Mouse (Mus musculus): Measurements from ENCODE around the gene Wdr18.

Wdr18 gene

GRCm38 (mm10) chr10:79976071-79976721 is 16.2 kb downstream of the Wdr18 start:
- no peak for DNase-seq (ENCODE audit: extremely low spot score, low read depth, low spot score)

- no peak for DNase-seq (ENCODE audit: extremely low spot score, low read depth, low spot score)
Observed at GRCm38 (mm10) chr10:79976722-79977107, 16.8 kb downstream of the Wdr18 start.

GRCm38 (mm10) chr10:79977324-79977723 is 17.4 kb downstream of the Wdr18 start:
- DNase-seq (ENCODE audit: extremely low spot score, low read depth, low spot score), result no peak

- no peak for DNase-seq (ENCODE audit: extremely low spot score, low read depth, low spot score)
Observed at GRCm38 (mm10) chr10:79978061-79978460, 18.1 kb downstream of the Wdr18 start.

- DNase-seq (ENCODE audit: extremely low spot score, low read depth, low spot score), result no peak
Observed at GRCm38 (mm10) chr10:79979401-79980155, 19.6 kb downstream of the Wdr18 start.

- DNase-seq (ENCODE audit: extremely low spot score, low read depth, low spot score), result no peak
Observed at GRCm38 (mm10) chr10:79983205-79983604, 23.3 kb downstream of the Wdr18 start.

- DNase-seq (ENCODE audit: extremely low spot score, low read depth, low spot score), result no peak
Observed at GRCm38 (mm10) chr10:79983670-79984069, 23.7 kb downstream of the Wdr18 start.

GRCm38 (mm10) chr10:79984195-79984816 is 24.4 kb downstream of the Wdr18 start, which contains the start of gene Tmem259:
Gene Tmem259 (minus strand): TSS chr10:79984330.
- DNase-seq (ENCODE audit: extremely low spot score, low read depth, low spot score), result peak; percentile 87

GRCm38 (mm10) chr10:79984871-79985270 is 24.9 kb downstream of the Wdr18 start:
- DNase-seq (ENCODE audit: extremely low spot score, low read depth, low spot score), result peak; percentile 96

- no peak for DNase-seq (ENCODE audit: extremely low spot score, low read depth, low spot score)
Observed at GRCm38 (mm10) chr10:79985334-79986231, 25.6 kb downstream of the Wdr18 start.

- no peak for DNase-seq (ENCODE audit: extremely low spot score, low read depth, low spot score)
Observed at GRCm38 (mm10) chr10:79986232-79986878, 26.4 kb downstream of the Wdr18 start.

GRCm38 (mm10) chr10:79986963-79987362 is 27.0 kb downstream of the Wdr18 start:
- DNase-seq (ENCODE audit: extremely low spot score, low read depth, low spot score), result peak; percentile 72

- no peak for DNase-seq (ENCODE audit: extremely low spot score, low read depth, low spot score)
Observed at GRCm38 (mm10) chr10:79987771-79988505, 28.0 kb downstream of the Wdr18 start.

GRCm38 (mm10) chr10:79988506-79989271 is 28.7 kb downstream of the Wdr18 start, which contains the start of gene Cnn2:
Gene Cnn2 (plus strand): TSS chr10:79988584.
- no peak for DNase-seq (ENCODE audit: extremely low spot score, low read depth, low spot score)

GRCm38 (mm10) chr10:79989272-79989786 is 29.4 kb downstream of the Wdr18 start:
- no peak for DNase-seq (ENCODE audit: extremely low spot score, low read depth, low spot score)

- DNase-seq (ENCODE audit: extremely low spot score, low read depth, low spot score), result no peak
Observed at GRCm38 (mm10) chr10:79989870-79990269, 29.9 kb downstream of the Wdr18 start.

GRCm38 (mm10) chr10:79991099-79991498 is 31.1 kb downstream of the Wdr18 start:
- DNase-seq (ENCODE audit: extremely low spot score, low read depth, low spot score), result no peak

- no peak for DNase-seq (ENCODE audit: extremely low spot score, low read depth, low spot score)
Observed at GRCm38 (mm10) chr10:79991548-79991947, 31.6 kb downstream of the Wdr18 start.

All from hindlimb bud, embryonic 11.5 days (tissue).